Mouse (Mus musculus) adrenal gland (tissue): ENCODE measurements around the gene Fmod.

Experiments used
- intact Hi-C: fragments of 180-260 bp; cut with DNase I; formaldehyde crosslinking; loops from one replicate; pipeline ENCODE4 v1.15.1; 2025

Gene Fmod

DNA sequence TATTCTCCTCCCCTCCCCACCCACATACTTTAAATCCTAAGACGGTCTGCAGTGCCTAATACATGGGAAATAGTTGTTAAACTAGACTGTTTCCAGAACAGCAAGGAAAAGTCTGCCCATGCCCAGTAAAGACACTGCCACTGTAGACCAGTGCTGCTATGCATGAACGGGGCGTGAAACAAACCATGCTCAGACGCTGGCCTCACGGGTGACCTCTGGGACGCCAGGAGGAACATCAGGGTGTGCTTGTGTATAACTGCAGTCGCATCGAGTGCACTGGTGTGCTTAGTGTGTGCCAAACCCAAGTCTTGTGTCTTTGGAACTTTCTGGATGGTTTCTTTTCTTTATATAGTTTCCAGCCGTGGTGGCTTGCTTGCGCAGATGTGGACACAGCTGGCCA is 37.6 kb downstream of the Fmod start:
- intact Hi-C loops: no loop called here

DNA sequence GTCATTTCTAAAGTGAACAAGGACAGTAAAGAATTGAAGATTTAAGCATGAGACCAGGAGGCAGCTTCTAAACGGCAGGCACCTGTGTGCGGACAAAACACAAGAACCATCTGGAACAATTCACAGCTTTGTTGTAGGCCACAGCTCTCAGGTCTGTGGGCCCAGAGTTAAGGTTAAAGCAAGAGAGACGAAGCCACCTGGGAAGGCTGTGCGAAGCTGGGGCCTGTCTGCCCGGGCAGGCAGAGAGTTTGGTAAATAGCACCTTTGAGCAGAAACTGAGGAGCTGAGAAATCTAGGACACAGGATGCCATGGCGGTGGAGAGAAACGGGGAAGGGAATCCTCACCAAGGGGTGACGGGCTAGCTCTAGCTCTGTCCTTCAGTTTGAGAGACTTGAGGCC is 38.5 kb downstream of the Fmod start:
- intact Hi-C loops: no loop called here

DNA sequence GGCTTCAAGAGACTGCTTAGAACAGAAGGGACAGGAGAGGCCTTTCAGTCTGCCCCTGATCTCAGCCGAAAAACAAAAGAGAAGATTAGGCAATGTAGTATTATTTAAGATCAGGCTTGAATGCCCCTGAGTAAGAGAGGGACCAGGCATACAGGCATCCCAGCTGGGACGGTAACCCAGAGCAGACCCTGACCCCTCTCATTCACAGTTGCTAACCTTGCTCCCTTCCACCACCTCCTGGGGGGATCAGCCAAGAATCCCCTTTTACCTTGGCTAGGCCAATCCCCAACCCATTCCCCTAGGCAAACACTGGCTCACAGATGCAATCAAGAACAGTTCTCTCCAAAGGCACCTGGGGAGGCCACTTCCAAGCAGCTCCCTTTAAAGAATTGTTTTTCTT is 39.7 kb downstream of the Fmod start:
- intact Hi-C loops: loop anchor here (2.0 kb wide), 1 partner anchor 16 kb away; no protein-coding TSS in a partner anchor

DNA sequence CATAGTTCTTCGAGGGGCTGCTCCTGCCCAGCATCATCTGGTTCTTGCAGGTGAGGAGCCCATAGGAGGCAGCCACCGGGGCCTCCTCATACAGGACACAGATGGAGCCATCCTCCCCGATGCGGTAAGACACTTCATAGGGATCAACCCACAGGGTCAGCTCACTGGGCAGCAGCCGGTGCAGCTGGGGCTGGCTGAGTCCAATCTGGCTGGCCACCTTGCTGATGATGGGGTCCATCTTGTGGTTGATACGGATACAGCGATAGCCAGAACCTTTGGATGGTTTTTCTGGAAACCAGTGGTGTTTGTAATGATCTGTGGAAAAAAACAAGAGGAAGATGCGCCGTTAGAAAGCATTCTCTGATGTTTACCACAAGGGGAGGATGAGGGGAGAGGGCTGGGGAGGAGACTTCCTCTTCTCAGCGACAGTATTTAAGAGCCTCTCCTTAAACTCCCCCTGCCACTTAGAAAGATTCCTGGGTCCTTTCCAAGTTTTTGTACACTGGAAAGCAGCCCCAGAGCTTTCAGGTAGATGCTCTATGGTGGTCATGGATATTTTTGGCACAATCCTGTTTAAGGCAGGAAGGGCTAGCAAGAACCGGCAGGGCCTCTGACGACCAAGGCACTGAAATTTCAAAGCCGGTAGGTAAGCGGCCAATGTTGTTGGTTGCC is 40.5 kb downstream of the Fmod start:
- intact Hi-C loops: loop anchor here (2.0 kb wide), 1 partner anchor 17 kb away; no protein-coding TSS in a partner anchor

DNA sequence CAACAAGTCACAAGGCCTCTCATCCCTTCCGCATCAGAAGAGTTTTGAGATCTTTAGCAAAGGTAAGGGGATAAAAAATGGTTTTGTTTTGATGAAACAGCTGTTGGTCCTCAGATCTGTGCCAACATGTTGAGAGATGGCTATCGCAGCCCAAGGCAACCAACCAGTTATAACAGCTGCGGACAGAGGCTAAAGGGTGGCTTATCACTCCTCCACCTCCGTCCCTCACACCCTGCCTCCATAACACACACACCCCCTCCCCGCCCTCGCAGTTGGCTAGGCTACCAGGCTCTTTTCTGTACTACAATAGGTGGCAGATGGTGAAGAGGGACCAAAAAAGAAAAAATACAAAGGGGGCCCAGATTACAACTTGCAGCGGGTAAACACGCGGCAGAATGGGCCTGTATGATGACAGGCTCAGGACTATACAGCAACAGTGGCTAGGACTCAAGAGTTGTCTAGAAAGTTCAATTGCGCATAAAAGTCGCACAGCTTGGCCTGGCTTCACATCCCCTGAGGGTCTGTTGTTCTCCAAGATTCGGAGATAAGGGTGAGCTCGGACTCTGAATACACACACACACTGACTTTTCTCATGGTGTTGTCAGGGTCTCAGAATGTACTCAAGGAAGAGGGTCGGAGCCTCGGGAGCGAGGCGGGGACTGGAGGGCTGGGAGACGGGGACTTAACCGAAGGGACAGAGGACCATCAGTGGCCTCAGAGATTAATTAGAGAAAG is 41.2 kb downstream of the Fmod start:
- intact Hi-C loops: no loop called here

DNA sequence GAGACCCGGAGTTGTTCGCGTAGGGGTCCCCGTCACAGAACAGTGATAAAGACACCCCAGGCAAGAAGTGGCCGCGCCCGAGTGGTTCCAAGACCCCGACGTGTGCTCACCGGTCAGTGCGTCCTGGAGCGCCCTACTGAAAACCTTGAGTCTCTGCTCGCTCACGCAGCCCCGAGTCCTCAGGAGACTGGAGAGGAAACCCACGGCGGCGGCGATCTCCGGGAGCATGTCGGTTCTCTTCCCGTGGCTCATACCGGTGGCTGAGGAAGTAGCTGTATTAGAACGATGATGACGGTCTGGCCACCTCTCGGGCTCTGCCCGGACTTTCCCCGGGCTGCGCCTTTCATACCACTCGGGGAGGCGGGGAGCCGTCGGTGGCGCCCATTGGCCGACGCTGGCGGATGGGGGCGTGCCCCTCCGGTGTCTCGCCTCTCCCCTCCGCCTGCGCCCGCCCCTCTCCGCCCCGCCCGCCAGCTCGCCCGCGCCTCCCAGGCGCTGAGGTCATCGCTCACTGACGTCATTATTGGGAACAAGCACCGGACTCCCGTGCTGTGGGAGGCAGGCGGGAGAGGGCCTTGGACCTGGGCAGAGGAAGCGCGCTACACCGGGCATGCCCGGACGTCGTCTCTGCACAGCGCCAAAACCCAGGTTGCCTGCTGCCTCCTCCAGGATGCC is 41.9 kb downstream of the Fmod start, which contains the start of gene Btg2:
Gene Btg2 (minus strand): TSS at position 319 of the 675 bp plus-strand sequence.
- intact Hi-C loops: no loop called here

DNA sequence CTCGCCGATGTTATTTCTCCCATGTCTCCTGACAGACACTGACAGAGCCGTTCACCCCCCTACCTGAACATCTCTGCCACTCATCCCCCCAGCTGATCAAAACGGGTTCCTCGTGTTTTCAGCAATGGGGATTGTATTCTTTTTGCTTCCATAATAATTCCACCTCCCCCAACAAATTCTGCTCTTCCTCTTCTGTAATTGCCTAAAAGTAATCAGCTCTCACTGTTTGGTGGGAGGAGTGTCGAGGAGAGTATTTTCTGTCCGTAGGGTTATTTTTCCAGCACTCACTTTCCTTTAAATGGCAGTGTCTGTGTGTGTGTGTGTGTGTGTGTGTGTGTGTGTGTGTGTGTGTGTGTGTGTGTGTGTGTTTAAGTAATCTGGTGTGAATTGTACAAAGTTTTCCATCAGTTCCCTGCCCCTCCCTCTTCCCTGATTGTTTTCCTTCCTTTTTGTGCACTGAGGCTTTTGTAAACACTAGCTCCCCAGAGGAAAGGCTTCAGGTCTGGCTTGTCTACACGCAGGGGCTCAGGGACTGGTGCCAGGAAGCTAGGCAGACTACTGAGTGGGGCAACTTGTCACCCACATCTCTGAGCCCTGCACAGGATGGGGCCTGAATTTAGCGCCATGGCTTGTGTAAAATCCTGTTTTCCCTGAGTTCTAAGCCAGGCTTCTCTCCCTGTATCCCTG is 42.6 kb downstream of the Fmod start:
- intact Hi-C loops: loop anchor here (2.0 kb wide), 1 partner anchor 15 kb away; no protein-coding TSS in a partner anchor

DNA sequence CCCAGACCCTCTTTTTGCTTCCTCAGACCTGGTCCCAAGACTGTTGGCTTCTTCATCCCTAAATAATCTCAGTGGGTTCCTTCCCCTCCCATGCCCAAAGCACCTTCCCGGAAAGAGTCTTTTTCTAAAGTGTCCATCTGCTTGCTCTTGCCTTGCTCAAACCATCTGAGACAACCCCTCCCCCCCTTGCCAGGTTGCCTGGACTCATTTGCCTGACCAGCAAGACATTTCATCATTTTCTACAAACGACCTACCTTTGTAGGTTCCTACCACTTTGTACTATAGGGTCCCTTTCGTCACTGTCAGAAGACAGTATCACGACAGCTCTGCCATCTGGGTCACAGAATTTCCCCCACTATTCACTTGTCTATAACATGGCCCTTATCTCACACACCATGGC is 43.4 kb downstream of the Fmod start:
- intact Hi-C loops: loop anchor here (2.0 kb wide), 1 partner anchor 14 kb away; no protein-coding TSS in a partner anchor

DNA sequence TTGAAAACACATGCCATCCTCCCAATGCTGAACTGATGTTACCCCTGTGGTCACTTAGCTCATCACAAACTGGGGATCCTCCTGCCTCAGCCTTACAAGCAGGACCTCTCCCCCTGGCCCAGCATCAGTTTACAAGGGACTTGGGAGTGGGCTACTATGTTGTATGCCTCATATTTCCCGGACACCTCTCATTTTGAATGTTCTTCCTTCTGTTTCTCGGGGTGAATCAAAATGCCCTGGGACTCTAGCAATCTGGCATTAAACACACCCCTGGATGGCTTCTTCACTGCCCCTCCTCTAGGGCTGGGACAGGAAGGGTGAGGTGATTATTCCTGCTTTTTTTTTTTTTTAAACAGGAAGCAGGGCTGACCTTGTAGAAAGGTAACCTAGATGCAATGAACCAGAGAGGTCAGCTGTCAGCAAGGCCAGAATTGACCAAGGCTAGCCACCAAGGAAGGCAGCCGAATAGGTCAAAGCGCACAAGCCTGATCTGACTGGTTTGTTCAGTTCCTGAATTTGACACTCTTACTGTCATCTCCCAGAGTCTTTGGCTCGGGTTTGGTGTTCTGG is 43.9 kb downstream of the Fmod start:
- intact Hi-C loops: loop anchor here (2.0 kb wide), 1 partner anchor 14 kb away; no protein-coding TSS in a partner anchor

DNA sequence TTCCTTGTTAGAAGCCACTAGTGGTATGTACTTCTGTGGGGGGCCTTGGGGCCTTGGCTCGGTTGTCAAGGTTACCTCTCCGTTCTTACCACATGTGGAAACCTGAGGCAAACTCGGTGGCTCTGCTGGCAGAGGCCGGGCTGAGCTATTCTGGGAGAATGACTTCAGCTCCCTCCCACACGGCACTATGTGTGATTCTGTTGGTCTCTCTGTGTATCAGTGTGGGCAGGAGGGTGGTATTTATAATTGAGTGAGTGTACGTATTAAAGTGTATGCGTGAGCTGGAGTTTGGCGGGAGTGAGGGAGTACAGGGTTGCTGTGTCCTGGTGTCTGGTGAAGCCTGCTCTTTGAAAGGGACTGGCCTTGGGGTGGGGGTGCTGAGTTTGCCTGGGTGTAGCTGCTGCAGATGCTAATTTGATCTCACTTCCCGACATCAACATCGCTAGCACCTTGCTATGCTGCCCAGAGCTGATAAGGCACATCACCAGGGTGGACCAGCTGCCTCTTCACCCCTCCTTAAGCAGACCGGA is 46.0 kb downstream of the Fmod start:
- intact Hi-C loops: no loop called here

DNA sequence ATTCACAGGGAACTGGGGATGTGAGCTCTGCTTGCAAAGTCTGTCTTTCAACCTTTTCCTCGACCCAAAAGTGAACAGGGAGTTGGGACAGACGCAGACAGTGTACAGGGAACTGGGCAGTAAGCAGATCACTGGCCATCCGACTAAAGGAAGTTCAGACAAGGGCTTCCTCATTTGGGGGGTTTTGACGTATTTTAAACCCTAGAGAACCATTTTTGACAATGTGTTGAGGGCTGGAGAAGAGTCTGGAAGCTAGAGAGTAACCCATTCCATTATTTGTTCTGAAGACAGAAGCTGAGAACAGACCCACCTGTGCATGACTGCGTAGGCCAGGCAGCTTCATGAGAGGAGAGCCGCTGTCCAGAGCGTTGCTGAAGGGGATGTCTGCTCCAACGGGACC is 46.6 kb downstream of the Fmod start:
- intact Hi-C loops: no loop called here

DNA sequence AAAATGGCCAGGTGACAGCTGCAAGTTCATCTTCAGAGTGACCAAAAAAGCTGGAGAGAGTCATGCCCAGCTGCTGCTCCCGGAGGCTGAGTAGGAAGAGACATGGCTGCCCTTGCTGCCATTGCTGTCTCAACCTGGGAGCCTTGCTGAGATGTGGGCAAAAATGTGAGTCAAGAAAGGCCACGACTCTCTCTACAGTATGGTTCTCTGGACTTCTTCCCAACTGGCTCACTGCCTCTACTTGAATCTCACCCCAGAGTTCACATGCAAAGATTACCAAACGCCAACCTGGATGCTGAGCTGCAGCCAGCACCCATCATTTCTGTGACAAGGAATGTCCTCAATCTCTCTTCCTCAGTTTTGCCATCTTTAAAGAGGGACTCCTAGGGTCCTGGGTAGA is 47.1 kb downstream of the Fmod start:
- intact Hi-C loops: no loop called here

DNA sequence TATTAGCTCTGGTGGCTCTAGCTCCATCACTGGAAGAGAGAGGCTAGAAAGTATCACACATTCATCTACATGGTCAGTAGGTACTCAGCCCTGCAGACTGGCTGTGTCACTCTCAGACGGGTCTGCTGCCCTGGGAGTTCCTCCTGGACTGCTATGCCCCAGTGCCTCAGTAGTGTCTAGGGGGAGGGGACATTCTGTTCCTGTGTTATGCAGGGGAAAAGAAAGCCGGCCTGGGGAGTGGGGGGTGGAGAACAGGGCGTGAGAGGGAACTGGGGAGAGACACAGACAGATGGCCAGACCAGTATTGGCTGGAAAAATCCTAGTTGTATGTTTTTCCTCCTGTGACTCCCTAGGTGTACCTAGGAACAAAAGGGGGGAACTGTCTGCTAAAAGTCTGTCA is 49.0 kb downstream of the Fmod start:
- intact Hi-C loops: no loop called here

DNA sequence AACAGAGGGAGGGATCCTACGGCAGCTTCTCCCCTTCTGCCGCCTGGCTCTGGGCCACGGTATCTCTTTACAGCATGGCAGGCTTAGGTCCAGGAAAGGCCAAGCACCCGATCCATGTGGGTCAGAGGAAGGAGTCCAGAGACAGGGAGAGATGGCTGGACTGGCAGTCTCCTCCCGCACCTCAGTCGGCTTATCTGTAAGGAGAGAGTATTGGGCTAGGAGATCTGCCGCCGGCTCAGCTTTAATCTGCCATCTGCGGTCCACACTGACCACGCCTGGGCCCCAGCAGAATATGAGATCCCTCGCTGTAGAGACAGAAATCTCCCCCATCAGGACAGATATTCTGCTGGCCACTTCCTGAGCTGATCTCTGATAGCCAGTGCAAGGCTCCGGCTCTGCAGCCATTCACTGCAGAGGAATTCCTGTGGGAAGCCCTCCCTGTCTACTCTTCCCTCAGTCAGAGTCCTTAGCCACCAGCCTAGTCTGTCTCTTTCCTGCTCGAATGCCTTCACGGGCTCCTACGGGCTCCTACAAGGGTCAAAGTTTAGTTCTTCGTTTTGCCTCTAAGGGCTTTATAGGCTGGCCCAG is 49.9 kb downstream of the Fmod start:
- intact Hi-C loops: no loop called here

DNA sequence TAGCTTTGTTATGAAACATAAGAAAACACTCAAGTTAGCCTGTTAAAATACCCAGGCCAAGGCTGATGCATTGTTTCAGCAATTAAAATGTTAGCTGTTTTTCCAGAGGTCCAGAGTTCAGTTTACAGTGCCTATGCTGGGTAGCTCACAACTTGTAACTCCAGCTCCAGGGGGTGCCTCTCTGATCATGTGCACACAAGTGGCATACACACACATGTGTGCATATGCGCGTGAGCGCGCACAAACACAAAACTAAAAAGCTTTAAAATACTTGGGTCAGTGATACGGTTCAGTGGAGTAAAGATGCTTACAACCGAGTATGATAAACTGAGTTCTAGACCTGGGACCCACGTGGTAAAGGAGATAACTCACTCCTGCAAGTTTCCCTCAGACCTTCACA is 52.0 kb downstream of the Fmod start:
- intact Hi-C loops: no loop called here

DNA sequence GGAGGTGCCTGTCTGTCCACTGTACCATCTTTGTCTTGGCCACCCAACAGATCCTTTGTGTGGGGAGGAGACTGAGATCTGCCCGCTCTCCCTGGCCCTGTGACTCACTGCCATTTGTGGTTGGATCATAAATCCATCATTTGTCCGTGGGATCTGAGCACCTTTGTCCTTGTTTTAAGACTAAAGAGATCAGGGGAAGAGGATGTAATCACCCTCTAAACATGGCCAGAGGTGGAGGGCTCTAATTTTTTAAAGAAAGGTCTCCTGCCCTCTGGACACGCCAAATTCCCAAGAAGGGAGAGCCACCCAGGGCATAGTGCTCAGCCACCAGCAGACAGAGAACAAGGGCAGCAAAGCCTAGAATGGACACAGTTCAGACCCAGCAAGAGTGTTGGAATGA is 54.8 kb downstream of the Fmod start:
- intact Hi-C loops: no loop called here

DNA sequence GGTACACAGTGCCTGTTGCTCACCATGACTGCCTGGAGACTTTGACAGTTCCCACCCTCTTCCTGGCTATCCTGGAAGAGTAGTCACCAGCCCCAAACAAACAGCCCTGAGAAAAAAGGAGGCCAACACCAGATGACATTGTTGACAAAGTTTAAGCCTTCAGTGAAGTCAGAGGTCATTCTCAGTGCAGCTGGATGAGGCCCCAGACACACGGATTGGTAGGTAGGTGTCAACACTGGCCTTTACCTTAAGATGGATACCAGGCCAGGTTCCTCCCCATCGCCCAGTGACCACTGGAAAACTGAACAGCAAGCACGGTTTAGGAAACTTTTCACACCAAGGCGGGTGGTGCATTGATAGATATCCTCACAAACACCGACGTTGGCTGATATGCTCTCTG is 55.3 kb downstream of the Fmod start:
- intact Hi-C loops: no loop called here

DNA sequence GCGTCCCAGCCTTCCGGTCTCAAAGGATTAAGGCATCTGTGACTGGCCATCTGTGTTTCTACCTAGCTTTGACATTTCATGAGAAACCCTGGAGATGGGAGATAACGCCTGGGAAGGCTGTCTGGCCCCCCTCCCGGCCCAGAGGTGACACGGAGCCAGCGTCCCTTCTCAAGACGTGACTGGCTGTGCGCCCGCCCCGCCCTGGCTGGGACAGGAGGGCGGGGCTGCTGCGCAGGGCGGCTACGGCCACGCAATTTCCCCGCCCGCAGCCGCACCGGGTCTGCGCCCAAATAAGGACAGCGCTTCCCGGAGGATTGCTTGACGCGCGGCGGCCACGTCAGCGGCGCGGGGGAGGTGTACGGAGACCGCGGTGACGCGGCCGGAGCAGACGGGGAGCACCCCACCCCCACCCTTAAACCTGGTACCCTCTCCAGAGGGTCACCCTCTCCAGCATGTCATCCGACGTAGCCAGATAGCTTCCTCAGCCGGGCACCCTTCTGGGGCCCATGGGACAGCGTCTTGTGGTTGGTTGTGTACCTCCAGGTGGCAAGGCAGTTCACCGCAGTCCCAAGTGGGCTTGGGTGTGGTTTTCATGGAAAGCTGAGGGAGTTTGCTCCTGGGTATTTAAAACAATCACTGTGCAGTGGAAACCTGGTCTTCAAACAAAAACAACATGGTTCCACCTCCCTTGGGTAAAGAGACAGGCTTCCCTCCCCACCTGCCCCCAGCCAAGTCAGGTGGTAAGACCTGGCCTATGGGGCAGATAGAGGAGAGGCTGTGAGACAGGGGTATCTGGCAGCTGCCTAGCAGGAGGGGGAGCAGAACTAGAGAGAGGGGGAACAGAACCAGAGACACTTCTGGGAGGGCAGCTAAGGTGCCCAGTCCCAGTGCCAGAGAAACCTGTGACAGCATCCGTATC is 56.1 kb downstream of the Fmod start:
- intact Hi-C loops: no loop called here

DNA sequence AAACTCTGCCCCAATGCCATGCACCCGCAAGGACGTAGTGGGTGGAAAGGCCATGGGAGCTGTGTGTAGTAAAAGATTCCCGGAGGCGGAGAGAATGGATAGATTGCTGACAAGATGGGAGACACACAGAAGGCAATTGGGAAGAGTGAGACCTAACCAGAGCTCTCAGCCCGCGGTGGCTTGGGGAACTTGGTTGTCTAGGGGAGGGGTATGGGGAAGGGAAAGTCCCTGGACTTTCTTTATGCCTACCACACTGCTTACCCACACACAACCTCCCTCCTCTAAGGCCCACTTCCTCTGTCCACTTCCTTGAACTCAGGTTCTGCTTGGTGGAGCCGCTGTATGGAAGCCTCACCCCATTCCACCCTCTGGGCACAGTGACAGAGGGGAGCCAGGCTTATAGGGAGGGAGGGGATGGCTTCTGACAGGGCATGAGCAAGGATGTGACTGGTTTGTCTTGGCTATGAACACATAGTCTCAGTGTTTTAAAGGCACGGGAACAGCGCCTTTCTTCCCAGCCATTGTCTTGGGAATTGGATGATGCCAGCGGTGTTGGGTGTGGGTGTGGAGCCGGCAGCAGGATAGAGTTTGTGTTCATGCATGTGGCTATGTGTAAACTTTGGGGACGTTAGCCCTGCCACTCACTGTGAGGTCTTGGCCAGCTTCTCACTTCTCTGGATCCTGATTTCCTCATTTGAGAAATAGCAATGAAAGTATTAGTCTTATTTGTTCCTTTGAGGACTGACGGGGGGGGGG is 56.9 kb downstream of the Fmod start:
- intact Hi-C loops: loop anchor here (2.0 kb wide), 1 partner anchor 13 kb away; no protein-coding TSS in a partner anchor
